Comparison of ENCODE assay signal across 22 mouse cellular contexts in genomic region chr9:23262851-23263250, GRCm38 (mm10). TPM values are rescaled to one million over a fixed set of nuclear protein-coding genes. Genes with fewer than 3 reads are reported as not detected.
"Had no signal": no experiment of that assay in that cellular context is flagged by ENCODE, and none has a peak within 500 bp of the region (broad histone marks: within the 10 kb centered on the region; RNA-seq: fewer than 3 reads in every experiment).

No protein-coding gene starts in this region.

- H3K9ac ChIP-seq: lung, embryonic 15.5 days; midbrain, embryonic 13.5 days; midbrain, embryonic 15.5 days; neural tube, embryonic 13.5 days; neural tube, embryonic 15.5 days had no signal

- H3K36me3 ChIP-seq: lung, embryonic 15.5 days; midbrain, embryonic 13.5 days; midbrain, embryonic 15.5 days; neural tube, embryonic 15.5 days had no signal

- H3K27me3 ChIP-seq: lung, embryonic 15.5 days; megakaryocyte, embryonic 14.5 days; midbrain, embryonic 13.5 days; midbrain, embryonic 15.5 days; neural tube, embryonic 13.5 days; neural tube, embryonic 15.5 days had no signal

- H3K9me3 ChIP-seq: lung, embryonic 15.5 days; megakaryocyte, embryonic 14.5 days; midbrain, embryonic 13.5 days; midbrain, embryonic 15.5 days; neural tube, embryonic 13.5 days; neural tube, embryonic 15.5 days had no signal

- H3K4me2 ChIP-seq: lung, embryonic 15.5 days; midbrain, embryonic 11.5 days; midbrain, embryonic 13.5 days; midbrain, embryonic 15.5 days; neural tube, embryonic 13.5 days; neural tube, embryonic 15.5 days had no signal

- H3K4me1 ChIP-seq: lung, embryonic 15.5 days; megakaryocyte, embryonic 14.5 days; midbrain, embryonic 13.5 days; midbrain, embryonic 15.5 days; neural tube, embryonic 13.5 days; neural tube, embryonic 15.5 days had no signal

- ATAC-seq: lung, postnatal 0 days; midbrain, embryonic 13.5 days; midbrain, embryonic 15.5 days had no signal

- DNase-seq: lung, adult 2 months; lung, postnatal 14 days; lung, postnatal 36 days; retina, postnatal 1 day; right cerebral cortex, adult 18-20 months; right cerebral cortex, postnatal 25 days; right cerebral cortex, postnatal 4 days; spleen, adult 18-20 months; thymus, adult 18-20 months; thymus, postnatal 14 days; thymus, postnatal 36 days had no signal

- H3K27ac ChIP-seq: lung, embryonic 15.5 days; macrophage; midbrain, embryonic 13.5 days; midbrain, embryonic 15.5 days; neural tube, embryonic 13.5 days; neural tube, embryonic 15.5 days had no signal

- H3K4me3 ChIP-seq: lung, embryonic 15.5 days; megakaryocyte, embryonic 14.5 days; midbrain, embryonic 13.5 days; midbrain, embryonic 15.5 days; neural tube, embryonic 13.5 days; neural tube, embryonic 15.5 days had no signal

RNA-seq across cellular contexts. Expression of gene Bmper, which starts 40.0 kb away (rescaled TPM):
- total RNA-seq: megakaryocyte progenitor cell, adult 5-6 weeks; monocyte, adult 5-6 weeks had no signal
- polyA plus RNA-seq: macrophage had no signal
